Mouse (Mus musculus): ENCODE results near the gene Tead2. TPM values are rescaled to one million over a fixed set of nuclear protein-coding genes. Genes with fewer than 3 reads are reported as not detected.

Tead2 gene
- total RNA-seq, 1 experiment from 2014 or later: 9.9 TPM

GRCm38 (mm10) chr7:45211070-45211469 is 4.5 kb upstream of the Tead2 start:
- ATAC-seq (replicated peaks in 1 of 2; ENCODE audit: insufficient read depth in 1 of 2, low FRiP score in 2 of 2, low TSS enrichment in 1 of 2, low read depth in 1 of 2, poor library complexity in 2 of 2, severe bottlenecking in 2 of 2): 0 out of 4 replicates have a peak, but pooled peaks of 1 of the 2 experiments have one; percentile 20

GRCm38 (mm10) chr7:45211851-45212251 is 3.7 kb upstream of the Tead2 start, which contains the start of gene Dkkl1:
Dkkl1 (minus strand) TSS chr7:45212147.
- ATAC-seq (replicated peaks in 1 of 2; ENCODE audit: insufficient read depth in 1 of 2, low FRiP score in 2 of 2, low TSS enrichment in 1 of 2, low read depth in 1 of 2, poor library complexity in 2 of 2, severe bottlenecking in 2 of 2): peak; percentile 72 to 80

DNA sequence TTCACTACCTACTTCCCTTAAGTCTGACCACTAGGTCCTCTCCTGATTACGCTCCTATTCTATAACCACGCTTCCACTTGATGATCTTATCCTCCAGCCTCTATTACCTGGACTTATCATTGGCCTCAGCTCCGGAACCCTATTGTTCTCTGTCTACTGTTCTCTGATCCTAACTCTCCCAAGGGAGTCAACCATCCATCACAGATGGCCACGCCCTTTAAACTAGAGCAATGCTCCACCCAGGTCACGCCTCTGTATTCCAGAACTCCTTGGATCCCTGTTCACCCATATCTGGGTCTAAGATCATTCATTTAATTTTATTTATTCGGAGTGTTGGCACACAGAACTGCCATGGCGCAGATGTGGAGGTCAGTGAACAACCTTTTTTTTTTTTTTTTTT is 3.2 kb upstream of the Tead2 start:
- no peak for ATAC-seq (replicated peaks in 1 of 2; ENCODE audit: insufficient read depth in 1 of 2, low FRiP score in 2 of 2, low TSS enrichment in 1 of 2, low read depth in 1 of 2, poor library complexity in 2 of 2, severe bottlenecking in 2 of 2)

GRCm38 (mm10) chr7:45213708-45214107 is 1.8 kb upstream of the Tead2 start:
- ATAC-seq (replicated peaks in 1 of 2; ENCODE audit: insufficient read depth in 1 of 2, low FRiP score in 2 of 2, low TSS enrichment in 1 of 2, low read depth in 1 of 2, poor library complexity in 2 of 2, severe bottlenecking in 2 of 2): no peak

DNA sequence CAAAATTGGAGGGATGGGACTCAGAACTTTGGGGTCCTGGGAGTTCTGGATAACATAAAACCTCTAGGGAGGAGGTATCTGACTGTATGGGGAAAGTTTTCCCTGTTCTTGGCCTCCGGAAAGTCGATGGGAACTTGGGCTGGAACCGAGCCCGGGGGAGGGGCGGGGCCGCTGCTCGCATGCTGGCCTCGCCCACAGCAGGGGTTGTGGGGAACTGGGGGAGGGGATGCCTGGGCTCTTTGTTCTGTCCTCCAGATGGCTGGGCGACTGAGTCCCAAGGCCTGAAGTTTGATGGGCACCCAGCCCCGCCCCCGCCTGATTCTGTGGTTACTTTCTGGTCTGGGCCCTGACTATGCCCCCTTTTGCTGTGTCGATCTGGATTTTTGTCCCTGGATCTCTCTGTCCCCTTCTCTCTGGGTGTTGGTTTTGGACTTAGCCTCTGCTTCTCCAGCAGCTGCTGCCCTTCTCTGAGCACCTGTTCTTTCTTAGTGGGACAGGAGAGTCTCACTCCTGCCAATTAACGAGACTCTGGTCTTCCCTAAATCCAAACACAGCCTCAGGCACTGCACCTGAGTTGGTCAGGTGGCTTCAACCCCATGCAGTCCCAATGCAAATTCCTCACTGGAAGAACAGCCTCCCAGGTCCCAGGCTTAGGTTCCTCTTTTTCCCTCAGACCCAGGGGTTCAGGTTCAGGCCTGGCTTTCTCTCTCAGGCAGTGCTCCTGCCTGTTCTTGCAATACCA is 1.1 kb downstream of the Tead2 start:
- peak in 1 of 2 experiments; percentile 19; a peak in 2 of 4 replicates for ATAC-seq (replicated peaks in 1 of 2; ENCODE audit: insufficient read depth in 1 of 2, low FRiP score in 2 of 2, low TSS enrichment in 1 of 2, low read depth in 1 of 2, poor library complexity in 2 of 2, severe bottlenecking in 2 of 2)

GRCm38 (mm10) chr7:45221680-45222079 is 6.1 kb downstream of the Tead2 start:
- no peak for ATAC-seq (replicated peaks in 1 of 2; ENCODE audit: insufficient read depth in 1 of 2, low FRiP score in 2 of 2, low TSS enrichment in 1 of 2, low read depth in 1 of 2, poor library complexity in 2 of 2, severe bottlenecking in 2 of 2)

- ATAC-seq (replicated peaks in 1 of 2; ENCODE audit: insufficient read depth in 1 of 2, low FRiP score in 2 of 2, low TSS enrichment in 1 of 2, low read depth in 1 of 2, poor library complexity in 2 of 2, severe bottlenecking in 2 of 2): no peak
Measured at GRCm38 (mm10) chr7:45224826-45225225, 9.3 kb downstream of the Tead2 start.

DNA sequence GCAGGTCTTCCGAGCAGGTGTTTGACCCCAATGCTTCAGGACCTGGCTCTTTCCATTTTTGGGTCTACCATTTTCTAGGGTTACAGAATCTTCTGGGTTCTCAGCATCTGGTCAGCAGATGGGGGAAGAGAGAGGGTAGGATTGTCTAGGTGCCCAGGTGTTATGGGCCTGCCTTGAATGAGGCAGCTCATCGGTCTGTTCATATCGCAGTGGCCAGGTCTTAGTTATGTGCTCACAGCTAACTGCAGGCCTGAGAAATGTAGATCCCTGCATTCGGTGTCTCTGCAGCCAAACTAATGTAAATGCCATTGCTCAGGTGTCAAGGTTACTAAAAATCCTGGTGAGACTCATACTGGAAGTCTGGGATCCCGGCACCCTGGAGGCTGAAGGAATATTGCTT is 10.9 kb downstream of the Tead2 start:
- ATAC-seq (replicated peaks in 1 of 2; ENCODE audit: insufficient read depth in 1 of 2, low FRiP score in 2 of 2, low TSS enrichment in 1 of 2, low read depth in 1 of 2, poor library complexity in 2 of 2, severe bottlenecking in 2 of 2): no peak

- ATAC-seq (replicated peaks in 1 of 2; ENCODE audit: insufficient read depth in 1 of 2, low FRiP score in 2 of 2, low TSS enrichment in 1 of 2, low read depth in 1 of 2, poor library complexity in 2 of 2, severe bottlenecking in 2 of 2): no peak
Measured at GRCm38 (mm10) chr7:45228548-45228947, 13.0 kb downstream of the Tead2 start.

GRCm38 (mm10) chr7:45229046-45229445 is 13.5 kb downstream of the Tead2 start:
- ATAC-seq (replicated peaks in 1 of 2; ENCODE audit: insufficient read depth in 1 of 2, low FRiP score in 2 of 2, low TSS enrichment in 1 of 2, low read depth in 1 of 2, poor library complexity in 2 of 2, severe bottlenecking in 2 of 2): no peak

DNA sequence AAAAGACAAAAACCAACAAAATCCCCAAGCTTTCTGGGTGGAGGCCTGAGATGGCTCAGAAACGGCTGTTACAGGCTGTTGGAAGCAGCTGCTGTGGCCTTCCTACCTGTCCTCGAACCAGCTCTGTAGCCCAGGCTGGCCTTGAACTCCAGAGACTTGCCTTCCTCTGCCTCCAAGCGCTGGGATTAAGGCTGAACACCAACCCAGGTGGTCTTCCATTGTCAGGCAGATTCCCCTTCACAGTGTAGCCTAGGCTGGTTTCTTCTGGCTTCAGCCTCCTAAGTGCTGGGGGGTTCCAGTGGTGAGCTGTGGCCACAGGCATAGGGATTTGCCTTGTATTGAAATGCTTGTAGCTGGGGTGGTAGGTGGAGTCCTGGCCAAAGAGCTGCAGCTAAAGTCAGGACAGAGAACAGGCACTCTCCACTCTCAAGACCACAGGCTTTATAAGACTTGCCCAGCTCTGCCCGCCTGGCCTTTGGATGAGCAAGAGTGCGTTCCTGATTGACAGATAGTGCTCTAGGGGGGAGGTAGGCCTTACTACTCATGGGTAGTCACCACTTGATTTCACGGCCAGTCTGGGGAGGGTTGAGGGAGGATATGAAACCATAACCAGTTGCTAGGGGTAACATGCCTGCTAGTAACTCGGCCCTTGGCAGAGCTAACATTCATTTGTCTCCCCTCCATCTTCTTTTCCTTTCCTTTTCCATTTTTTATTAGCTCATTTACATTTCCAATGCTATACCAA is 14.1 kb downstream of the Tead2 start:
- no peak for ATAC-seq (replicated peaks in 1 of 2; ENCODE audit: insufficient read depth in 1 of 2, low FRiP score in 2 of 2, low TSS enrichment in 1 of 2, low read depth in 1 of 2, poor library complexity in 2 of 2, severe bottlenecking in 2 of 2)

DNA sequence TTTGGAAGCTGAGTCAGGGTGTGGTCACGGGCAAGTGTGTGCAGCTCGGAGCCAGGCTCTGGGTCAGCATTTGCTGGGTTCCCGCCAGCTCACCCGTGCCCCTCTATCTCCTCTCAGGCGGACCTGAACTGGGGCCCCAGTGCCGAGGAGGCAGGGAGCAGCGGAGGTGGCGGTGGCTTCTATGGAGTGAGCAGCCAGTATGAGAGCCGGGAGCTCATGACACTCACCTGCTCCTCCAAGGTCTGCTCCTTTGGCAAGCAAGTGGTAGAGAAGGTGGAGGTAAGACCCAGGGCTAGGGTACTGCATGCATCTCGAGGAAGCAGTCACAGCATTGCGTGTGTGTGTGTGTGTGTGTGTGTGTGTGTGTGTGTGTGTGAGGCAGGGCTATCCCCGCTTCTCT is 15.6 kb downstream of the Tead2 start:
- ATAC-seq (replicated peaks in 1 of 2; ENCODE audit: insufficient read depth in 1 of 2, low FRiP score in 2 of 2, low TSS enrichment in 1 of 2, low read depth in 1 of 2, poor library complexity in 2 of 2, severe bottlenecking in 2 of 2): no peak

- ATAC-seq (replicated peaks in 1 of 2; ENCODE audit: insufficient read depth in 1 of 2, low FRiP score in 2 of 2, low TSS enrichment in 1 of 2, low read depth in 1 of 2, poor library complexity in 2 of 2, severe bottlenecking in 2 of 2): no peak
Measured at GRCm38 (mm10) chr7:45231941-45232340, 16.4 kb downstream of the Tead2 start.

GRCm38 (mm10) chr7:45232716-45233465 is 17.3 kb downstream of the Tead2 start:
- no peak for ATAC-seq (replicated peaks in 1 of 2; ENCODE audit: insufficient read depth in 1 of 2, low FRiP score in 2 of 2, low TSS enrichment in 1 of 2, low read depth in 1 of 2, poor library complexity in 2 of 2, severe bottlenecking in 2 of 2)

GRCm38 (mm10) chr7:45233580-45234332 is 18.2 kb downstream of the Tead2 start:
- peak; percentile 7 to 40; a peak in 2 of 4 replicates for ATAC-seq (replicated peaks in 1 of 2; ENCODE audit: insufficient read depth in 1 of 2, low FRiP score in 2 of 2, low TSS enrichment in 1 of 2, low read depth in 1 of 2, poor library complexity in 2 of 2, severe bottlenecking in 2 of 2)

GRCm38 (mm10) chr7:45234333-45234841 is 18.8 kb downstream of the Tead2 start:
- ATAC-seq (replicated peaks in 1 of 2; ENCODE audit: insufficient read depth in 1 of 2, low FRiP score in 2 of 2, low TSS enrichment in 1 of 2, low read depth in 1 of 2, poor library complexity in 2 of 2, severe bottlenecking in 2 of 2): no peak

DNA sequence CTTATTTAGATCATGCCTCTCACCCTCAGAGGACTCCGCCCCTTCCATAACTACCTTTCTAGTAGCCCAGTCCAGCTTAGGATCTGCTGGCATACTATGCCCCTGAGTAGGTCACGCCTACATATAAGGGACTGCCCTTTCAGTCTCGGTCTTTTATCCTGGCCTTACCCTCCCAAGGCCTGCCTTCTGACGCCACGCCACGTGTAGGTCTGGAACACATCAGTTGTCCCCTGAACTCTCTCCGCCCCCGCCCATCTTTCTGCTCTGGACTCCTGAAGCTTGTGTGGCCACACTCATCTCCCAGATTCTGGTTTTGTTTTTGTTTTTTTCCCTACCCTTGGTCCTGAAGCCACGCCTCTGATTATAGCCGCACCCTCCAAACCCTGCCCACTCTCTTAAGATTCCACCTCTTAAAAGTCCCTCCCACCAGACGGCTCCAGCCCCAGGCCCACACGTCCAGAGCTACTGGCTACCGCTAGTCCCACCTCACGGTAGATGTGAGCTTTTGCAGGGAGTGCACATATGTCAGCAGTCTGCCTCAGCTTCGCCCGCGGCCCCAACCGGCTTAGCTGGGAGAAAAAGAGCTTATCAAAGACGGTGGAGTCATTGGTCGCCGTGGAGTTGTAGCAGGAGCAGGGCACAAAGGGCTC is 19.5 kb downstream of the Tead2 start:
- ATAC-seq (replicated peaks in 1 of 2; ENCODE audit: insufficient read depth in 1 of 2, low FRiP score in 2 of 2, low TSS enrichment in 1 of 2, low read depth in 1 of 2, poor library complexity in 2 of 2, severe bottlenecking in 2 of 2): no peak

Data from hematopoietic stem cell, adult 5-6 weeks (primary cell).